Mouse (Mus musculus) liver (tissue): ENCODE results near the gene Rhobtb3.
A peak's percentile ranks its signal among the peaks of the same experiment; 100 is the strongest.
"Not testable (repeated sequence)": the region's sequence is repeated elsewhere in the genome, so short reads cannot be mapped to it uniquely, and the experiment has no call there.

Experiments
- DNase-seq: peaks from one replicate; pipeline ENCODE4 v3.0.0-alpha.2; 2020; ENCODE audit warnings: mixed read lengths

Rhobtb3 gene

GRCm38 (mm10) chr13:75943189-75944043, at the start of gene Rhobtb3:
Gene Rhobtb3, minus strand, starts transcription at chr13:75943925.
- DNase-seq = peak; percentile 80

DNA sequence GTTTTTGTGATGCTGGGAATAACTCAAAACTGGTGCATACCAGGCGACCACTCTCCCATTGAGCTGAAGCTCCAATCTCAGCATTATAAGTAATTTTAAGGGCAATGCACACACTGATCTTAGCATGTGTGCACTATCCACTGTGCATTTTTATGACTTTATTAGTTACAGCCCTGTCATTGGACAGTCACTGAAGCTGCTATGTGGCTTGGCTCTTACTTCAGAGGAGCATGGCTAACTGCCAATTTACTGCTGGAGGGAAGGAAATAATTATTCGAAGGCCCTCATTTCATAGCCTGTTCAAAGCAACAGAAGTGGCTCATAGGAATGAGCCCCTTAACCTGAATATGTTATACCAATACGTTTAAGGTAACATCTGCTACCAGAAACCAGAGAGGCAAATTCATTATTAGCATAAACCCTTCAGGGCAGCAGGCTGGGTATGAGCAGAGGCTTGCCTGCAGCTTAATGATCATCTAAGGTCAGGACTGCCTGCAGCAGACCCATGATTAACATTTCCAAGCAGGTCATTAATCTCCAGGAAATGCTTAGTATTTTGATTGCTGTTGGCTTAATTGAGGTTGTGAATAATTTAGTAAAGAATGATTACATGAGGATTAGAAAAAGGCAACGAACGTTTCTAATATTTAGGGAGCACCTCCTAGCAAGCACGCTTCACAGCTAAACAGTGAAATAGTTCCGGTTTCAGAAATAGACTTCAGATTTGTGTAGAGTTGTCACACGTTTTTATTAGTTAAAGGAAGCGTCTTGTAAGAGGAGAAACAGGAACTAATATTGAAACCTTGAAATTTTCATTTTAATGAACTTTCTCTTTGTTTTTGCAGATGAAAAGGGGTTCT, 48.7 kb upstream of the Rhobtb3 start:
- DNase-seq = no peak

DNA sequence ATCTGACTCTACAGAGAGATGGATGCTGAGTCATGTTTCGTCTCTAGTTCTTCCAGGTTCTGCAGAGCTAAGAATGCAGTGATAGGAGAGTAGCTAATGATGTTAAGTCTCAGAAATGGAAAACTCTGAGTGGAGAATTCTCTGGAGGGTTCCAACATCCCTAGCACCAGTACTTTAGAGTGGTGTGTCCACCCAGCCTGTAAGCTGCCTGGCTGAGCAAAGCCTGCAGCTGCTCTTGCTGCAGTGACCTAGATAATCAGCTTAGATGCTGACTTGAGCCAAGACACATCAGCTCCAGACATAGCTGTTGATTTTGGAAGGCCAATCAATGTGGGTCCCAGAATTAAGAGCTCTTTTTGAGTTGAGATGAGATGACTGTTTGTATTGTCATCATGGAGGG, 44.4 kb upstream of the Rhobtb3 start:
- DNase-seq = no peak

GRCm38 (mm10) chr13:75981901-75982300, 38.2 kb upstream of the Rhobtb3 start:
- peak; percentile 32 for DNase-seq

DNA sequence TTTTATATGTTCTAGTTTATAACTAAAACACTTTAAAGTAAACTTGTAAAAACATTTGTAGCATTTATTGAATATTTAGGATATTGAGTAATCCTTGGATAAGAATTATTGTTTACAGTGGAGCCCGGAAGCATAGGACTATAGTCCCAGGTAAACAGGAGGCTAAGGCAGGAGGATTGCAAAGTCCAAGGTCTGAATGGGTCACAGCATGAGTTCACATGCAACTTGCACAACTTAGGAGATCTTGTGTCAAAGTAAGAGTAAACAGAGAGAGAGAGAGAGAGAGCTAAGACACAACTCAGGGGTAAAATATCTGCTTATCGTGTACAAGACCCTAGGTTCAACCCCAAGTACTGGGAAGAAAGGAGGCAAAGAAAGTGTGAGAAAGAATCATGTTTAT, 32.9 kb upstream of the Rhobtb3 start:
- no peak for DNase-seq

DNA sequence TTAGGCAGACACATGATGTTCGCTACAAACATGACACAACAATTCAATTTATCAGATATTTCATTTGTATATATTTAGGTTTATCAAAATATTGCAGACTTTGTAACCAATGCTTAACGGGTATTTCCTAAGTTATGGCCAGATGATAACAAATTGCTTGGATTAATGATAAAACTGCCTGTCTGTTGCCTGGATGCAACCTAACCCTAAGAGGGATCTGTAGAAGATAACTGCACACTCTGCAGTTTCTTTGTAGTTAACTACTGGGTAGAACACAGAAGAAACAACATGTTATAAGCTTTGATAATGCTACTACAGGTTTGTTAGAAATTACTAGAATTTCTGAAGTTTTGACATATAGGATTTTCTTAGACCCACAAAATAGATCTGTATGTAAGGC, 32.5 kb upstream of the Rhobtb3 start:
- DNase-seq = no peak

GRCm38 (mm10) chr13:75975629-75976028, 31.9 kb upstream of the Rhobtb3 start:
- no peak for DNase-seq

DNA sequence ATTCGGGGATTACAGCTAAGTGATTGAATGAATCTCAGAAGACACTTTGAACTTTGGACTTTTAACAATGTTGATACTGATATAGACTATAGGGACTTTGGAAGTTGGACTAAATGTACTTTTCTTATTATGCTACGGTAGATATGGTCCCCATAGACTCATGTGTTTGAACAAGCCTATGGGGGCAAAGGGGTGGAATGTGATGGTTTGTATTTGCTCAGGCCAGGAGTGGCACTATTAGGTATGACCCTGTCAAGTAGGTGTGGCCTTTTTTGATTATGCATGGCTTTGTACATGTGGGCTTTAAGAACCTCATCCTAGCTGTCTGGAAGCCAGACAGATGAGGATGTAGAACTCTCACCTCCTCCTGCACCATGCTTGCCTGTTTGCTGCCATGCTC, 30.8 kb upstream of the Rhobtb3 start:
- DNase-seq = no peak

DNA sequence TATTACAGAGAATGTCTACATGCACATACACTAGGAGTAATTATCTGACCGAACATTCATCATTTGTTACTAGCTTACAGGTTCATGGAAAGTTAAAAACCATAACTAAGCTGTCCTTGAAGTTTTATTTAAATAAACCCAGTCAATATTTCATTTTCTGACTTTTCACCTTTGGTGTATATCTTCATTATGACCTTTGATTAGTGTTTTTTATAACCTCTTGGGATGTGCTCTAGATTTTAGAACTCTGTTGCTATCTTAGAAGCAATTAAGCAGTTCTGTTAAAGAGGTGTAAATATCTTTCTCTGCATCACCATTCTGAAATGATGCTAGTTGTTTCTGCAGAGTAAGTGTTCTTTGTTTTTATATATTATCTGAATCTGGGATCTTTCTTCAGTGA, 23.1 kb upstream of the Rhobtb3 start, which contains the start of gene Spata9:
TSS of gene Spata9 (plus strand) at position 301 of the 400 bp plus-strand sequence.
- DNase-seq = no peak

- DNase-seq = no peak
Measured at GRCm38 (mm10) chr13:75955357-75955992, 11.8 kb upstream of the Rhobtb3 start.

- DNase-seq = no peak
Measured at GRCm38 (mm10) chr13:75950295-75950694, 6.6 kb upstream of the Rhobtb3 start.

DNA sequence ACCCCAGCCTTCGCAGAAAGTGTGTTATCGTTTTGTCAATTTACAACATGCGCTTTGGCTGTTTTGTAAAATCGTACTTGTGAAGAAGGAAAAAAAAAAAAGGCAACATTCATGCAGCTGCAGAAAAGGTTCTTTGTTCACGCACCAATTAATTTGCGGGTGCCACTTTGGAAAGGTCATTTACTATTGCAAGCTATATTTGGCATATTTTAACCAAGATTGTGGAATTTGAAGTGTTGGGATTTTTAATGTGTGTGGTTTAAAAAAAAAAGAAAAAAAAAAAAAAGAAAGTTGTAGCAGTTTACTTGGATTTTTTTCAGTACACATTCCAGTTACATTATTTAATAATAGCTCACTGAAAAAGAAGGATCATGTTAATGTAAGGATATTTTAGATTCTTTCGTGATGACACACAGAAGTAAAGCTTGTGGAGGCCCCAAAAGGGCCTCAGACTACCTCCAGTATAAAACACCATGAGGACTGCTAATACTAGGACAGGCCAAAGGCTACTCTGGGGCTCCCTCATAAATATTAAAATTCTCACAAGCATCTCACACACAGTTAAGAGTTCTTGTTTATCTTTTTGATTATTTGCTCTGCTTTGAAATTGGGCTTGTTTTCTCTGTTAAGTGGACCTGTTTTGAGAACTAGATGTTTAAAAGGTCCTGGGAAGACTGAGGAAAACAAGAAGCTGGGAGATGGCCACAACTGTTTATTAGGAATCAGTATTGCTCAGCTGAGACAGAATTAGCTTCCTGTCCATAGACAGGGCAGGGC, 507 bp upstream of the Rhobtb3 start:
- DNase-seq = no peak

GRCm38 (mm10) chr13:75942731-75943130, 994 bp downstream of the Rhobtb3 start:
- DNase-seq = no peak

DNA sequence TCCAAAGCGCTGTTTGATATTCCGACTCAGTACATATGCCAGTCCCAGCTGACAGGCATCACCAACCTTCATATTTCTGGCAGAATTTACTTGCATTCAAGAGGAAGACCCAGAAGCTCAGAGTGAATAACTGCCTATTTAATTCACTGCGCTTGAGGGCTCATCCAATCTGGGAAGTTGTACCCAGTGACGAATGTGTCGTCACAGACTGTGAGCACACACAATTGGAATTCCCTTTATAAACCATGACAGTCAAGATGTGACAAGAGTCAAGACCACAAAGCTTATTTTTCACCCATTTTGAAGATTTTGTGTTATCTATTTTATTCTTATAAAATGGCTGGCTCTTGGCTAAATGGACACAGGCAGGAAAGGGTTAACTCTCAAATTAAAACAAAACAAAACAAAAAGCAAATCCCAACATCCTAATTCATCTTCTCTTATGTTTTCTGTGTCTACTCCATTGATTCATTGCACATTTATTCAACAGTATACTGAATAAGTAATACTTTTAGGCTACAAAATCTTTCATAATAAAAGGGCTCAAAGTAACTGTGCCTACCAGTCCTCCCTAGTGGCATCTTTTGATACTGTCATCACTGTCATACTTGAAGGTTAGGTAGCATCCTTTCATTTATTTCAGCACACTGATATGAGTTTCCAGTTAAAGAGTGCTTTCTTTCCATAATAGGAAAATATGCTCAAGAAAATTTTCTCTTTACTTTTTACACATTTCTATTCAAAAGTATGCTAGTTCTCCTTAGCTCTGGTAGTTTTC, 2.0 kb downstream of the Rhobtb3 start:
- no peak for DNase-seq

DNA sequence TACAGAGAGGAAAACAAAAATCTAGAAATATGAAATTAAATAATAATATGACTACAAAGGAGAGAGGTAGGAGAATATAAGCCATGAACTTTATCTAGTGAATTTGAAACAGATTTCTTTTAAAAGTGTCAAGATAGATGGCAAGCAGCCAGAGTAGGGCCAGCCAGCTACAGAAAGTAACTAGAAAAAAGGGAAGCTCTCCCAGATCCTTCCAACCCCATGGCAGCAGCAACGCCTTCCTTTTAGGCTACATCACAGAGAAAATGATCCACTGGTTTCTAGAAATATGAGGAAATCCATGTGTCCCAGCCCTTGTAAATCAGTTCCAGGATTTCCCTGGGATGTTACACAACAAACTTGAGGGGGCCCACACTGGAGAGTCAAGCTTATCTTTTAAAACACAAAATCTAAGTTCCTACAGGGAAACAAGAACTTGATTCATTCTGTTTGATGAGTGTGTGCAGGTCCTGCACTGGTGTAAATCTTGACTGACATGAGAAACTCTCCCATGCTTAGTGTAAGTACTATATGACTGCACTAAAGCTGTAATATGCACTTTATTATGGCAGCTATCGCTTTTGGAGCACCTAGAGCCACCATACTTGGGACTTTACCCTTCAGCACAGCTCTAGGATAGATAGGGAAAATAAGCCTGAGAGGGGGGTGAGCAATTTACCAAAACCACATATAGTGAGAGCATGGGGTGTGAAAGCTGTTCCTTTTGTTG, 2.8 kb downstream of the Rhobtb3 start:
- no peak for DNase-seq

GRCm38 (mm10) chr13:75938866-75939265, 4.9 kb downstream of the Rhobtb3 start:
- no peak for DNase-seq

- DNase-seq = no peak
Measured at GRCm38 (mm10) chr13:75933287-75933686, 10.4 kb downstream of the Rhobtb3 start.

DNA sequence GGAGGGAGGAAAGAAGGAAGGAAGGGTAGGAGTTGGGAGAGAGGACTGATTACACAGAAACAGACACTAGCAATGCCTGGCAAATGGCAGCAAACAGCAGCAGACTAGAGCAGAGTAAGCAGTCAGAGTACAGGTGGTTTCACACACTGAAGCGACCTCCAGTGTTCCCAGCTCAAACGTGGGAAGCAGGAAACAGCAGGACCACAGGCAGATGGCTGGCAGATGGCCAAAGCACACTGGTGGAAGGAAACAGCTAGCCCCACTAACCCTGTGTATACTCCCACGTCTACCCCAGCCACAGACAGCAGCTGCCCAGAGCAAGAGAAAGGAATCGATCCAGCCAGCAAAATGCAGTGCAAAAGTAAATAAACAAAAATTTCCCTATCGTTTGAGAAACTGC, 12.7 kb downstream of the Rhobtb3 start:
- DNase-seq = peak; percentile 49

GRCm38 (mm10) chr13:75930660-75931059, 13.1 kb downstream of the Rhobtb3 start:
- no peak for DNase-seq

- no peak for DNase-seq
Measured at GRCm38 (mm10) chr13:75930023-75930422, 13.7 kb downstream of the Rhobtb3 start.

GRCm38 (mm10) chr13:75929071-75929470, 14.7 kb downstream of the Rhobtb3 start:
- DNase-seq = not testable (repeated sequence)
